In genomic region chr9:63757865-63758440, GRCm38 (mm10) we compare ENCODE assay signal across 8 mouse cellular contexts. TPM values are rescaled to one million over a fixed set of nuclear protein-coding genes. Genes with fewer than 3 reads are reported as not detected.
DNase-seq lines count a peak whose midpoint lies in the region.

TSS of gene Smad3 (minus strand) at chr9:63757994.

- H3K36me3 ChIP-seq in hindbrain, embryonic 10.5 days = no peaks in the 10 kb centered on the region

- WGBS in hindbrain, embryonic 10.5 days = under 1% methylated on average over 59 of the region's 59 CpGs

- H3K9me3 ChIP-seq in hindbrain, embryonic 10.5 days = 0 out of 2 replicates have a peak, but pooled peaks cover 4% of the 10 kb centered on the region

- no peaks in the 10 kb centered on the region for H3K27me3 ChIP-seq in hindbrain, embryonic 10.5 days (ENCODE audit: insufficient read depth, poor library complexity, severe bottlenecking)

- peak within 1 kb of the TSS; percentile 98 for H3K27ac ChIP-seq in hindbrain, embryonic 10.5 days

- H3K4me3 ChIP-seq in hindbrain, embryonic 10.5 days = peak within 1 kb of the TSS; percentile 89

- peaks cover 72% of the 10 kb centered on the region for H3K4me1 ChIP-seq in hindbrain, embryonic 10.5 days (replicated peaks)

- peak; percentile 94 for DNase-seq in NIH3T3 (ENCODE audit: low read depth)
- DNase-seq in cerebellum, adult 9-11 months = peak; percentile 83
- peak; percentile 72 to 88 for DNase-seq in frontal cortex, adult 2 months (ENCODE audit: extremely low spot score in 1 of 2, low spot score in 1 of 2)
- peak; percentile 92 for DNase-seq in hindbrain, embryonic 10.5 days (ENCODE audit: low spot score)
- peak; percentile 78 to 82 for DNase-seq in layer of hippocampus, postnatal 14 days (ENCODE audit: low spot score in 2 of 2)
- DNase-seq in lung, postnatal 10 days = peak; percentile 96
- peak; percentile 89 for DNase-seq in ovary, postnatal 14 days (ENCODE audit: low spot score)
- DNase-seq in thymus, postnatal 10 days (ENCODE audit: low spot score in 2 of 2) = peak; percentile 82 to 85

RNA-seq across cellular contexts. Expression of gene Smad3, which starts in this region (rescaled TPM):
- 29.5 and 33.5 TPM in 2 replicates for polyA plus RNA-seq in frontal cortex, adult 2 months (2012; rRNA removed)
- 24.2 TPM in 2 replicates for polyA plus RNA-seq in hindbrain, embryonic 10.5 days (2016; fragmentation: Nextera tagmentation; extraction: Ambion mirVana)
- total RNA-seq in layer of hippocampus, postnatal 14 days (2021) = 10 to 100 TPM; 18.9 to 24.3 TPM

Comparison
In these comparisons a context has a peak if more than half of its experiments do, and no peak if none do; other contexts are left out.
1. Peak in every context shown above with its lines: DNase-seq, H3K4me3 ChIP-seq and H3K27ac ChIP-seq.